21 mouse cellular contexts compared by ENCODE assay signal in the genomic region with DNA sequence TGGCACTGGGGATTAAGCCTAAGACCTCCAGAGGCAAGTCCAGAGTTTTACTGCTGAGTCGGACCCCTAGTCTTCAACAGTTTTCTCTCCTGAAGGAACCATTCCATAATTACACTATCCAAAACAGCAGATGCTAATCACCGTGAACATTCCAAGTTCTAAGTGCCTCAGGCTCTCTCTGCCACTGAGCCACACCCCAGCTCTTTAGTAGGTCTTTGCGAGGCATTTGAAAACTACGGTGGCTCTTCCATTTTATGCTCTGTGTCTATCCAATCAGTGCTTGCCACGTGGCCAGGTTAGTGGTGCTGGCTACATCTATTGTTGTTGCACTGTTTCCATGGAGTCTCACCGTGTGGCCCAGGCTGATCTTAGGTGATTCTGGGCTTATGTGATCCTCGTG.
"Had no signal": no experiment of that assay in that cellular context is flagged by ENCODE, and none has a peak within 500 bp of the region (broad histone marks: within the 10 kb centered on the region; RNA-seq: fewer than 3 reads in every experiment).

No protein-coding gene starts in this region.

- H3K4me1 ChIP-seq: limb, embryonic 12.5 days; limb, embryonic 15.5 days; midbrain, embryonic 12.5 days; midbrain, embryonic 15.5 days; neural tube, embryonic 12.5 days; neural tube, embryonic 15.5 days had no signal

- DNase-seq: kidney, postnatal 14 days; kidney, postnatal 4 days; layer of hippocampus, adult 9-11 months; liver, postnatal 0 days; lung, embryonic 14.5 days; right cerebral cortex, adult 18-20 months; right cerebral cortex, postnatal 14 days; right cerebral cortex, postnatal 4 days; thymus, adult 2 months; thymus, postnatal 14 days; thymus, postnatal 4 days had no signal

- H3K27ac ChIP-seq: layer of hippocampus, adult 2 months; limb, embryonic 12.5 days; limb, embryonic 15.5 days; liver, embryonic 14.5 days; macrophage; midbrain, embryonic 12.5 days; midbrain, embryonic 15.5 days; neural tube, embryonic 12.5 days; neural tube, embryonic 15.5 days; stomach, postnatal 0 days had no signal

- H3K27me3 ChIP-seq: limb, embryonic 12.5 days; limb, embryonic 15.5 days; midbrain, embryonic 12.5 days; midbrain, embryonic 15.5 days; neural tube, embryonic 12.5 days; neural tube, embryonic 15.5 days had no signal

- H3K9me3 ChIP-seq: limb, embryonic 12.5 days; limb, embryonic 15.5 days; midbrain, embryonic 12.5 days; midbrain, embryonic 15.5 days; neural tube, embryonic 12.5 days; neural tube, embryonic 15.5 days had no signal

- H3K4me3 ChIP-seq: layer of hippocampus, adult 2 months; limb, embryonic 12.5 days; limb, embryonic 15.5 days; midbrain, embryonic 12.5 days; midbrain, embryonic 15.5 days; neural tube, embryonic 12.5 days; neural tube, embryonic 15.5 days had no signal

- H3K9ac ChIP-seq: limb, embryonic 12.5 days; limb, embryonic 15.5 days; liver, embryonic 14.5 days; liver, postnatal 0 days; lung, embryonic 14.5 days; midbrain, embryonic 12.5 days; midbrain, embryonic 15.5 days; neural tube, embryonic 12.5 days; neural tube, embryonic 15.5 days had no signal
